Mouse (Mus musculus) right cerebral cortex, postnatal 25 days (tissue): ENCODE results near the gene Sec61a1.

Source experiments
- DNase-seq: peaks from one replicate; pipeline ENCODE4 v3.0.0; 2022

The Sec61a1 gene

GRCm38 (mm10) chr6:88518404-88519263 is at the start of gene Sec61a1:
Gene Sec61a1 (minus strand): TSS chr6:88518905.
- DNase-seq, result peak; percentile 95

DNA sequence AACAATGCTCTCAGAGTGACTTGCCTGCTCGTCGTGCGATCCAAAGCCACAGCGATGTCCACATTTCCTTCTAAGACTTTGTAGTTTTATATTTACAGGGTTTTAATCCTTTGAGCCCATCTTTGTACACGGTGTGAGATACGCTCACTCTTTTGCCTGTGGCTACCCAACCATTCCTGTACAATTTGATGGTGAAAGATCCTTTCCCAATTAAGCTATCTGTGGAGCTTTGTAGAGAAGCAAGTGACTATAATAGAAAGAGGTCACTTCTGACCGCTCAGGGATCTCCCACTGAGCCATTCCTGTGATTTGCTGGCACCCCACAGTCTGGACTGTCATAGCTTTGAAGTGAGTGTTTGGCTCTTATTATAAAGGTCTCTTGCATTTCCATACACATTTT is 48.0 kb upstream of the Sec61a1 start:
- no peak for DNase-seq

DNA sequence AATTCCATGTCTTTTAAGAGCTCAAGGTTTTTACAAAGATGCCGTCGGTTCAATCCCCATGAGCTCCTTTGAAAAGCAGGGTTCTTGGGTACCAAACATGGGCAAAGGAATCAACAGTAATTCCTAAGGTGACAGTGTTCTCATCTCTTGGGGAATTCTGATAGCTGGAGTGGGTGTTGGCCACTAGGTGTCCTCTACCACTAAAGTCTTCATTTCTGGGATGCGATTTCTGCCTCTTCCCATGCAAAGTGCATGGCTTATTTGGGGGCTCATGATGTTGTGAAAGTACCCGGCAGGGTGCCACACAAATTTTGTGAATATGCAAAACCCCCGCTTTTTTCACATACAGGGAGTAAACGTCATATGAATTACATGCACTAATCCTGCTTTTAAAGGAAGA is 46.3 kb upstream of the Sec61a1 start:
- DNase-seq, result no peak

DNA sequence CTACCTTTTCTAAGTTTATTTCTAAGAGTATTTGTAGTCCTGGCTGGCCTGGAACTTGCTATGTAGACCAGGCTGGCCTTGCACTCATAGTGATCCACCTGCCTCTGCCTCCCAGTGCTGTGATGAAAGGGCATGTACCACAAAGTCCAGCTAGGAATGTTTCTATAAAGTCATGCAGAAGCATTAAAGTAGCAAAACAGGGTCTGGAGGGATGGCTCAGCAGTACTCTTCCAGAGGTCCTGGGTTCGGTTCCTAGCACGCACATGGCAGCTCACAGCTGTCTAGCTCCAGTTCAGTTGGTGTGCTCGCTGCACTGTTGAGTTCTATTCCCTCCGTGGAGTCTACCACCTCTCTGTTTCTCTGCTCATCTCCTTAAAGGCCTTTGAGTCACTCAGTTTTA is 41.5 kb upstream of the Sec61a1 start:
- no peak for DNase-seq

DNA sequence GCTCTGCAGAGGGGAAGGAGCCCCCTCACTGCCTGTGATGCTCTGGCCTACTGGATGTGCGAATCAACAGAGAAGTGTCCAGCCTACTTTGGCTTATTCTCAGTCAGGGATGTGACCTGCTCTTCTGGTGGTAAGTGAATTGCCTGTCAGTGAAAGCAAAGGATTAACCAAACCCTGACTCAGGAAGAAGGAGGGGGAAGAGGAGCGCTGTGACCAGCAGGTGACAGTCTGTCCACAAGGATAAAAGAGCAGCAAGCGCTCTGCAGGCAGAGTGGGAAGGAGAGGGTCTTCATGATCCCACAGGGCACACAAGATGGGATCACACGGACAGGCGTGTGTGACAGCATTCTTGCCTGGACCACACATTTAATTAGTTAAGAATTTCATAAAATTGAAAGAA is 41.0 kb upstream of the Sec61a1 start:
- DNase-seq, result no peak

- no peak for DNase-seq
Measured at GRCm38 (mm10) chr6:88558076-88558475, 39.4 kb upstream of the Sec61a1 start.

- DNase-seq, result no peak
Measured at GRCm38 (mm10) chr6:88557548-88557947, 38.8 kb upstream of the Sec61a1 start.

DNA sequence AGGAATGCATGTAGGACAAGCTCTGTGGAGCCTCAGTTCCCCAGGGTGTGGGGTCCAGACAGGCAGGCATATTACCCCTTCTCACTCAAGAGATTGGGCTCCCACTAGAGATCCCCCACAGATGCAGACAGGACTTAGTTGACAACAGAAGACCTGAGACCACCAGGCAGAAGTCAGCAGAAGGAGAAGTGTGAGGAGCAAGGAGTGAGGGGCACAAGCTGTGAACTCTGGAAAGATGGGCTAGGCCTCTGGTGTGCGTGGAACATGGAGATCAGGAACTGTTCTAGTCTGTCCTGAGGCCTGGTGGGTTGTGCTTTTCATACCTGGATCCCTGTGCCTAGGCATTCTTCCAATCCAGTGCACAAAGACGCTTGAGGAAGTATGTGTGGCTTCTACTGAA is 31.2 kb upstream of the Sec61a1 start:
- no peak for DNase-seq

GRCm38 (mm10) chr6:88549137-88549814 is 30.6 kb upstream of the Sec61a1 start:
- peak; percentile 33 for DNase-seq

DNA sequence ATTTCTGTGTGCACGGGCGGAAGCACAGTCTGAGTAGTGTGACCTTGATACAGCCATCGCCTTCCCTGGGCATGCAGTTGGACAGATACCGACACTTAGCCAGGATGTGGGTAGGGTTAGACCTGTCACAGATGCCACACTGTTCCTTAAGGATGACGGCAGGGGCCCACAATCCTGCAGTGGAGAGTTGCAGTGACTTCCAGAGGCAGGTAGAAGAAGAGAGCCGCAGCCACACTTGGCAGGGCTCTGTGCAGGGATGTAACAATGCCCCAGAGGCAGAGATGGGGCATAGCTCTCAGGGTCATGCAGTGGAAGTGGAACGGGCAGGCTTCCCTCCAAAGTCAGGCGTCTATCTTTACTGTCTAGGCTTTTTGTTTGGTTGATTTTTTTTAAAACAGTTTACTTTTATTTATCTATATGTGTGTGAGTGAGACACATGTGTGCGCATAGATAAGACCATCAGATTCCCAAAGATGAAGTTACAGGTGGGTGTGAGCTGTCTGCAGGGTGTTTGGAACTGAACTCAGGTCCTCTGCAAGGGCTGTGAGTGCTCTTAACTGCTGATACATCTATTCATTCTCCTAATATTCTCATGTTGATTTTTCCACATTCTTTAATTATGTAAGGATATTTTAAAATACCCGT is 29.8 kb upstream of the Sec61a1 start:
- no peak for DNase-seq

DNA sequence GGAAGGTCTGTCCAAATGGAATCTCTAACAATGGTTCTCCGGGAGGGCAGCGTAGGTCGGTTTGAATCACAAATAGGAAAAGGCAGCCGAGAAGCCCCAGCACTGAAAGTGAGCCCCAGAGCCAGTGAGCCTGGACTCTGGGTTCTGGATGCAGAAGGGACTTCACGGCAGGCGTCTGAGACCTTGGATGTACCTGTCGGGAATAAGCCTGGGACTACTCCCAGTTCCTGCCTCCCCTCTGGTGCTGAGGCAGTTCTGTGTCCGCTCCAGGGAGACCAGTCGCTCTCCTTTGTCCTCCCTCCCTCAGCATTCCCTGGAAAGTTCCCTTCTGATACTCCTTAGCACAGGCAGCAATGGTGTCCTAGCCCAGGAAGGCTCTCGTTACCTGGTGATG is 26.7 kb upstream of the Sec61a1 start:
- no peak for DNase-seq

- DNase-seq, result no peak
Measured at GRCm38 (mm10) chr6:88544644-88545396, 26.1 kb upstream of the Sec61a1 start.

DNA sequence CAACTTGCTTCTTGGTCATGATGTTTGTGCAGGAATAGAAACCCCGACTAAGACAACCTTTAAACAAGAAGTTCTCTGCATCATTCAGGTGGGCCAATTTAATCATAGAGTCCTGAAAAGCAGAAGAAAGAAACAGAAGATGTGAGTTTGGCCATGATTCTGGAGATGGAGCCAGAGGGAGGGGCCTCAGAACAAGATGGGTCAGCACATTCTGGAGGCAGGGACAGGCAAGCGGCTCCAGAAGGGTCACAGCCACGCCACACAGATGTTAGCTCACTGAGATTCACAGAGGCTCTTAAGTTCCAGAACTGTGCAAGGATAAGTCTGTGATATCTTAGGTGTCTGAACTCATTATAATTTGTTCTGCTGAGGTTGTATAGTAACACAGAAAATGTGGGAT is 25.5 kb upstream of the Sec61a1 start:
- DNase-seq, result no peak

- no peak for DNase-seq
Measured at GRCm38 (mm10) chr6:88540093-88540755, 21.5 kb upstream of the Sec61a1 start.

- no peak for DNase-seq
Measured at GRCm38 (mm10) chr6:88530306-88530705, 11.6 kb upstream of the Sec61a1 start.

DNA sequence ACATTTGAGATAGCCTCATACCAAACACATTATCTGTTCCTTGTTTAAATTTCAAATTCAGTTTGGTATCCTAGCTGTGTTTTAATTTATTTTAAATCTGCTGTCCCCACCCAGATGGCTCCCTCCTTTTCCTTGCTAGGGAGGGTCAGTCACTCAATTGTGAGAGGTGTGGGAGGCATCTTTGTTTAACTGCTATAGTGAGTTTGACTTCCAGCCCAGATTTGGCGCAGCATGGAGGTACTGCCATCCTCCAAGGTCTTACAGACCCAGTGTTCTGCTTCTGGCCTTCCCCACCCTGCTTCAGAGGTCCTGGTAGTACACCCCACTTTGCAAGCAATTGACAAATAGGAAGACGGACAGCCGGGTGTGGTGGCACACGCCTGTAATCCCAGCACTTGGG is 5.4 kb upstream of the Sec61a1 start:
- peak; percentile 7 for DNase-seq

DNA sequence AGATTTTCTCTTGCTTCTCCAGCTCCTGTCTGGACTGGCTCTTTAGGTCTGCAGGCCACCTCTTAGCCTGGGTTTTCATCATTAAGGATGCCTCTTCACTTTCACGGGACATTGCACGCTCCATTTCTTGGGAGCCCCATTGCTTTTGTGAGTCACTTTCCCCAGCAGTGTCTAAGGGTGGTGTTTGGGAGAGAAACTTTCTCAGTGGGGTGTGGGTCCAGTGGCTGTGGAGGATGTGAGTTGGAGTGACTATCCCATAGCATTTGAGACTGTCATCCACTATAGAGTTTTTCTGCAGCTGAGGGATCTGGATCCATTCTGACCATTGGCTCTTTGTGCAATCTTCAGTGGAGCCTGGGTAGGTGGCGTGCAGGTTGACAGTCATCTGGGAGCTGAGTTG is 4.7 kb upstream of the Sec61a1 start:
- peak; percentile 2 for DNase-seq

GRCm38 (mm10) chr6:88523043-88523442 is 4.3 kb upstream of the Sec61a1 start:
- peak; percentile 0 for DNase-seq

- DNase-seq, result peak; percentile 0
Measured at GRCm38 (mm10) chr6:88522606-88523005, 3.9 kb upstream of the Sec61a1 start.

DNA sequence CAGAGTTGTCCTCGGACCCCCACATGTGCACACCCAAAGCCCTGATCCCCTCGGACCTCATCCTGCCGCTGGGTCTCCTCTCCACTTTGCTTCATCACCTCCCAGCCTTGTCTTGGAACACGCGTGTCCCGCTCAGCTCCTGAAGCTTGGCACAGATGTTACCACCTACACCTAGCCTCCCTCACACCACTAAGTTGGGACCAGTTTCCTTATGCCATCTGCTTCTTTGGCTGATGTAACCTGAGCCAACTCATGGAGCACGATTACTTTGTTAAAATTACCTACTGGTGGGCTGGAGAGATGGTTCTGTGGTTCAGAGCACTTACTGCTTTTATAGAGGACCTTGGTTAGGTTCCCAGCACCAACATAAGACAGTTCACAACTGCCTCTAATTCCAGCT is 3.1 kb upstream of the Sec61a1 start:
- peak; percentile 64 for DNase-seq

DNA sequence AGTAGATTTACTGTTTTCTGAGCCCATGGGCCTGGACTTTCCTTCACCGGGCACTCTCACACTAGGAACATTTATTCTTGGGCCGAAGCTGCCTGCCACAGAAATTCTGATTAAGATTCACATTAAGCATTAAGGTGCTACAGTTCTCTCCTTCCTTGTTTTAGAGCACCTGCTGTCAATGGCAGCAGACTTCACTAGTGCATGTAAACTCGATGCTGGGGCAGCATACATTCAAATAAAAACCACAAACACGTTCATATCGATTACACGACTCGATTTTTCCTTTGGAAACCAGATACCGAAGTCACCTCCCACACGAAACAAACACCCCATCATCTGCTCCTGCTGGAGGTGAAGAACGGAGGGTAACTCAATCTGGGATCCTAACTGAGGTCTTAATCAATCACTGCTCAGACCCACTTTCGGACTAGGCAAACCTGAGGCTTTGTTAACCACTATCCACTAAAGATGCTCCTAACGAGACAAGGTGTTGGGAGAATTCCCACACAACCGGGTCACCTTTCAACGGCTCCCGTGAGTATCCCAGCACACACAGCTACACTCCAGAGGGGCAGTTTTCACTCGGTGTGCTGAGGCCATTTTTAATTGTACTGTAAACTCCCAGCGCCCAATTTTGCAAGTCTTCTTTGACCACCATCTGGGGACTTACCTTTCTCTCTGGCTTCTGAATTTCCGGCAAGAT is 853 bp downstream of the Sec61a1 start:
- no peak for DNase-seq

DNA sequence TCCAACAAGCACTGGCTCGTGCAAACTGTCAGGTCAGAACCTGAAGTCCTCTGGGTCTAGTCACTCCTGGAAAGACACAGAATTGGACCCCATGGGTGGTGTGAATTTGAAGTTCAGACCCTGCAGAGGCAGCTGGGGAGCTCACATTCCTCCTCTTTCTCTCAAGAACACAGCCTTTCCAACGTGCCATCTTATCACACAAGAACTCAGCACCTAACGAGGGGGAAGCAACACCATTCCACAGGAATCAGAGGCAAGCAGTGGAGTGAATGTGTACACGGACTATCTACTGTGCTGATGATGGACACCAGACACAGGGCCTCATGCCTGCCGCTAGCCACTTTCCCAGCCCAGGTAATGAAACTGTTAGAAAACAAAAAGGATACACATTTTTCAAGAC is 2.0 kb downstream of the Sec61a1 start:
- DNase-seq, result no peak
